Mouse (Mus musculus) myocyte (in vitro differentiated cells): ENCODE measurements at regions not wholly inside any gene's neighbourhood (a gene's known extent, or its start where the extent isn't known, plus 50 kb on each side); places are given as distances from the start of the nearest gene placed in this dataset.

ENCODE experiments used
- E2F4 ChIP-seq: IDR thresholded peaks from one replicate; pipeline ENCODE4 v1.6.1; 2011; ENCODE audit warnings: mild to moderate bottlenecking, control low read depth, moderate library complexity; ENCODE audit not compliant: insufficient read depth
- MAX ChIP-seq: IDR thresholded peaks from one replicate; pipeline ENCODE4 v1.6.1; 2011; ENCODE audit warnings: low read depth, mild to moderate bottlenecking, control low read depth
- POLR2A ChIP-seq: IDR thresholded peaks from one replicate; pipeline ENCODE4 v1.6.1; 2011; ENCODE audit warnings: low read depth, mild to moderate bottlenecking, control low read depth, moderate library complexity; ENCODE audit not compliant: insufficient read length
- POLR2AphosphoS2 ChIP-seq: IDR thresholded peaks from one replicate; pipeline ENCODE4 v1.6.1; 2011; ENCODE audit warnings: low read depth, control low read depth; ENCODE audit not compliant: insufficient read length
- REST ChIP-seq: IDR thresholded peaks from one replicate; pipeline ENCODE4 v1.6.1; 2011; ENCODE audit warnings: mild to moderate bottlenecking, control low read depth, moderate library complexity; ENCODE audit not compliant: insufficient read depth, insufficient read length
- USF1 ChIP-seq: IDR thresholded peaks from one replicate; pipeline ENCODE4 v1.6.1; 2011; ENCODE audit warnings: low read depth, mild to moderate bottlenecking, control low read depth, moderate library complexity

GRCm38 (mm10) chr13:47921044-47921443, 340.0 kb upstream of the Id4 start:
- TF ChIP-seq POLR2A (no peak), USF1 (no peak), MAX (no peak), E2F4 (no peak), POLR2AphosphoS2 (no peak), REST (no peak)
